Mouse (Mus musculus) kidney, adult 11 months (tissue): Measurements from ENCODE around the gene Olfr186.
"Not testable (repeated sequence)": the region's sequence is repeated elsewhere in the genome, so short reads cannot be mapped to it uniquely, and the experiment has no call there.

Experiments used
- DNase-seq: peaks from one replicate; pipeline ENCODE4 v3.0.0; 2022

Olfr186 gene

DNA sequence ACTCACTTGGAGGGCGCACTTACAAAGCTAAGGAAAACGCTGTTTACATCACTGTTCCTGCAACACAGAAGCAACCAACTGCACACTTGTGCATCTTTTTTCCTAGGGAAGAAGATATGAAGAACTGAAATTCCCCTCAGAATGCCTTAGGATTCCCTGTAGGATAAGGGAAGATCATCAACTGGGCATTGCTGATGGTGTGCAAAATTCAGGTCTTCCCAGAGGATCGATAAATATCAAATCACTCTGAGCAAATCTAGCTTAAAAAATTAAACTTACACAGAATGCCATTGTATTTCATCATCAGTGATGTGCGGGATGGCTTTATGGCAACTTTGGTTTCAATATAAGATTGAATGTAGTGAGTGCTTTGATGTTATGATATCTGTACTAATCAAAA lies at the start of gene Olfr186:
Gene Olfr186 (minus strand): TSS at position 101 of the 400 bp plus-strand sequence.
- no peak for DNase-seq

- DNase-seq: no peak
Observed at GRCm38 (mm10) chr16:59077905-59078304, 47.8 kb upstream of the Olfr186 start, which contains the start of gene Olfr190. Olfr190 (minus strand) TSS chr16:59078005.

DNA sequence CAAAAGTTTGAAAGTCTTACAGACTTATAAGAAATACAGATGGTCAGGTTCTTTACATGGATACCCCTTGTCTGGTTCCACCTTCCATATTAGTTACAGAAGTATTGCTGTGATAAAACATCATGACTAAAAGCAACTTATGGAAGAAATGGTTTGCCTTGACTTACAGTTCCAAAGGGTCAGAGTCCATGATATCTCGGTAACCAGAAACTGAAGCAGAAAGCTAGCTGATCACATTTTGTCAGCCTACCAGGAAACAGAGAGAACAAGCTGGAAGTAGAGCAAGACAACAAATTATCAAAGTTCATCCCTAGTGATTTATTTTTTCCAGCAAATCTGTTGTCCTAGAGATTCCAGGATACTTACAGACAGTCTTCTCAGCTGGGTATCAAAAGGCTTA lies 43.4 kb upstream of the Olfr186 start:
- no peak for DNase-seq

- DNase-seq: no peak
Observed at GRCm38 (mm10) chr16:59071755-59072154, 41.7 kb upstream of the Olfr186 start.

DNA sequence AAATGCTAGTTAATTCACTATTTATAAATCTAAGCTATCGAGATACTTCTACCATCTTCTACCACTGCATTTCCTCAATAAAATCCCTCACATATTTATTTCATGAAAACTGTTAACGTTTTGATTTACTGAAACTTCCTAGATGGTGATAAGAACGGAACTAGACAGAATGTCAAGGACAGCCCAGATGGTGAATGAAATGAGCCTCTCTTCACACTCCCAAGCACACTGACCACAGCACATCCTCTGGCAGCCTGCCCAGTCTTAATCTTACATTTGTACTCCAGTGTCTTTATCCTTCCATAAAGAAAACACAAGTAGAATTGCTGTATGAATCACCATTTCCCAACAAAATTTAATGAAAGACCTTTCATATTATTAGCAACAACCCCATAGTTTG lies 32.3 kb upstream of the Olfr186 start:
- DNase-seq: not testable (repeated sequence)

- not testable (repeated sequence) for DNase-seq
Observed at GRCm38 (mm10) chr16:59049286-59049685, 19.2 kb upstream of the Olfr186 start.

- DNase-seq: no peak
Observed at GRCm38 (mm10) chr16:59048860-59049259, 18.8 kb upstream of the Olfr186 start.

- DNase-seq: no peak
Observed at GRCm38 (mm10) chr16:59047579-59047978, 17.5 kb upstream of the Olfr186 start.

- DNase-seq: no peak
Observed at GRCm38 (mm10) chr16:59045835-59046234, 15.7 kb upstream of the Olfr186 start.

- no peak for DNase-seq
Observed at GRCm38 (mm10) chr16:59039710-59040109, 9.6 kb upstream of the Olfr186 start, which contains the start of gene Olfr187. Olfr187 (minus strand) TSS chr16:59039767.

GRCm38 (mm10) chr16:59013357-59014018 lies 16.6 kb downstream of the Olfr186 start:
- DNase-seq: no peak

DNA sequence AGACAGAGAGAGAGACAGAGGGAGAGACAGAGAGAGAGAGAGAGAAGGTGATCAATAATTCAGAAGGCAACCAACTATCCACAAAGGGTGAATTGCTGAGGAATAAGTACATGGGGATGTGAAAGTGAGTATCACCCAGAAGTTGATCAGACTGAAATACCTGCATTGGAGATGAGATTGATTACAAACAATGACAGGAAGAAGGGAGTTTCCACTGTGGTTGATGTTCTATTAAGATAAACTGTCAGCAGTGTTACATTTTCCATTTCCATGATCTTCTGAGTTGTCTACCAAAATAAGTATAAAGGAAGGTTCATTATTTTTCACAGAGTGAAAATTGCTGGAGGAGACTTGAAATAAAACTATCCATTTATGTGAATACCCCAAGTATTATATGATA lies 22.9 kb downstream of the Olfr186 start:
- no peak for DNase-seq

- DNase-seq: no peak
Observed at GRCm38 (mm10) chr16:58995057-58995456, 35.0 kb downstream of the Olfr186 start, which contains the start of gene Olfr183. Olfr183 (plus strand) TSS chr16:58995357.
